Mouse (Mus musculus) intestine, embryonic 16.5 days (tissue): ENCODE measurements around the gene Adamtsl1. TPM values are rescaled to one million over a fixed set of nuclear protein-coding genes. Genes with fewer than 3 reads are reported as not detected.

Experiments used
- ATAC-seq: fragments of 200-750 bp; cut with Nextera tagmentation; 2 replicates; pipeline ENCODE4 v1.8.0; 2017; ENCODE audit warnings: moderate TSS enrichment, moderate library complexity
- H3K27ac ChIP-seq: fragments of 300-500 bp; sonication (generic); 2 replicates; pipeline ENCODE4 v1.5.1; 2014; ENCODE audit warnings: mild to moderate bottlenecking, low read length
- H3K27me3 ChIP-seq: fragments of 300-500 bp; sonication (generic); replicated peaks from 2 replicates; pipeline ENCODE4 v1.6.1; 2014; ENCODE audit warnings: low read length, control low read depth, mixed read lengths; ENCODE audit not compliant: control insufficient read depth, insufficient read depth
- H3K36me3 ChIP-seq: fragments of 300-500 bp; sonication (generic); 2 replicates; pipeline ENCODE4 v1.6.1; 2014; ENCODE audit warnings: low read length, control low read depth; ENCODE audit not compliant: control insufficient read depth, insufficient read depth
- H3K4me1 ChIP-seq: fragments of 300-500 bp; sonication (generic); 2 replicates; pipeline ENCODE4 v1.6.1; 2014; ENCODE audit warnings: low read length, control low read depth, mixed read lengths; ENCODE audit not compliant: control insufficient read depth, insufficient read depth
- H3K4me2 ChIP-seq: fragments of 300-500 bp; sonication (generic); 2 replicates; pipeline ENCODE4 v1.6.1; 2014; ENCODE audit warnings: low read depth, low read length, control low read depth
- H3K4me3 ChIP-seq: fragments of 300-500 bp; sonication (generic); 2 replicates; pipeline ENCODE4 v1.5.1; 2014; ENCODE audit warnings: mild to moderate bottlenecking, low read length
- H3K9ac ChIP-seq: fragments of 300-500 bp; sonication (generic); 2 replicates; pipeline ENCODE4 v1.6.1; 2014; ENCODE audit warnings: low read depth, low read length
- H3K9me3 ChIP-seq: fragments of 300-500 bp; sonication (generic); 2 replicates; pipeline ENCODE4 v1.6.1; 2016; ENCODE audit warnings: low read length, control low read depth; ENCODE audit not compliant: control insufficient read depth
- WGBS: fragments of 180-500 bp; shearing (Covaris S2); extraction: QIAGEN DNeasy Blood & Tissue Kit; methylation state at CpG from one replicate; pipeline ENCODE4 v1.1.7; 2014; 5-methylcytosine and 5-hydroxymethylcytosine counted together
- polyA plus RNA-seq: library from polyadenylated mRNA; unstranded; fragments of >200 nt; fragmentation: Nextera tagmentation; extraction: Ambion mirVana; gene quantifications from 2 replicates; pipeline ENCODE4 v1.2.1, GENCODE M21; 2015

Adamtsl1 gene
- polyA plus RNA-seq, 1 experiment from 2014 or later = 6.6 TPM

DNA sequence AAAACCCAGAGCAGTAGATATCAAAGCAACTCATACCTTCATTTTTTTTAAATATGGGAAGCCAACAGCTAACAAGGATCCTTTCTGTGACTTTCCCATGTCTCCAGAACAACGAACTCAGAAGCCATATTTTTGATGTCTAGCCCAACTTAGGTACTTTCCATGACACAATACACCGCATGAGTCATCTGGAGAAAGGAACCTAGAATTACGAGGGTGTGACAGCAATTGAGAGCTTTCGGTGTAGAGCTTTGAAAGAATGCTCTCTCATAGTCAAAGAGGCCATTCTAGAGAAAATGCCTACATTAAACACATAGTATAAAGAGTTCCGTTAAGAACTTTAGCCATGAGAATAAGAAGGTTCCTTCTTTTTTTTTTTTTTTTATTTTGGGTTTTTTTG lies 104.8 kb downstream of the Adamtsl1 start:
- Histone ChIP-seq H3K4me1 (no peaks in the 10 kb centered on the region), H3K9me3 (no peaks in the 10 kb centered on the region), H3K27me3 (no peaks in the 10 kb centered on the region), H3K4me2 (no peak overlapping the region), H3K4me3 (no peak overlapping the region), H3K27ac (no peak overlapping the region), H3K9ac (no peak overlapping the region), H3K36me3 (no peaks in the 10 kb centered on the region)
- 92% methylated on average over 5 of the region's 5 CpGs for WGBS
- no peak for ATAC-seq

DNA sequence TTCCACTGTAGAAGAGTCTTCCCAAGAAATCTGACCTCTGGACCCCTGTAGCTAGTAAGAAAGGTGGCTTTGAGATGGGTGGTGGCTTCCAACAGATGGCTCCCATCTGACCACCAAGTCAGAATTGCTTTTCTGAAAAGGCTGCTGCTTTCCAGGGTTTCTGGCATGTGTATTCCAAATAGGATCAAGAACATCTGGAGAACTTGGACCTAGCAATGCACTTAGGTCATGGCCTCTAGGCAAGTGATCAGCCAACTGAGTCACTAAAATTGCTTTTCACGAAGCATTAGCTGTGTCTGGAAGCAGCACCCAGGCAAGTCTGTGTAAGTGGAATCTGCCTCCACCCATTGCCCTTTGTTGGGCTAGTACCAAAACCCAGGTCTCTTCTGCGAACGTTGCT lies 105.3 kb downstream of the Adamtsl1 start:
- Histone ChIP-seq H3K4me3 (no peak overlapping the region), H3K9ac (no peak overlapping the region), H3K9me3 (no peaks in the 10 kb centered on the region), H3K27ac (no peak overlapping the region), H3K36me3 (no peaks in the 10 kb centered on the region), H3K4me2 (no peak overlapping the region), H3K4me1 (no peaks in the 10 kb centered on the region), H3K27me3 (no peaks in the 10 kb centered on the region)
- 80% methylated on average over 3 of the region's 3 CpGs for WGBS
- ATAC-seq = no peak

DNA sequence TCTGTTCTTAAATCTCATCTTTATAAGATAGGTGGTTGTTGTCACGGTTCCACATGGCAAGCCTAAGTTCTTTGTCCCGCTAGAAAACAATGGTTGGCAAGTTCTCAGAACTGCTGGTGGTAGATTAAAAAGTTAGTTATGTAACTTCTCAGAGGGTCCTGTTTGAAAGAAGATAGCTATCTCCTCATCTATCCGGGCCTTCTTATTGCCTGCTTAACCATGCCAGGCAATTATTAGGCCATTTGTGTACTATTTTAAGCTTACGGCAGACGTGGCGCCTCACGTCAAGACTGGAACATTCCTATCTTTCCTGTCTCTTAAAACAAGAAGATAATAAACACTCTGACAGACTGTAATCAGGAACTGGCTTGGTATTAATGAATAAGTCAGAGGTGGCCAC lies 115.4 kb downstream of the Adamtsl1 start:
- no peak overlapping the region for H3K4me3 ChIP-seq
- H3K4me1 ChIP-seq = no peaks in the 10 kb centered on the region
- ATAC-seq = no peak
- no peaks in the 10 kb centered on the region for H3K36me3 ChIP-seq
- H3K9me3 ChIP-seq = no peaks in the 10 kb centered on the region
- no peak overlapping the region for H3K4me2 ChIP-seq
- no peak overlapping the region for H3K27ac ChIP-seq
- WGBS = 64% methylated on average over 7 of the region's 7 CpGs
- H3K27me3 ChIP-seq = no peaks in the 10 kb centered on the region
- H3K9ac ChIP-seq = no peak overlapping the region

- Histone ChIP-seq H3K4me1 (no peaks in the 10 kb centered on the region), H3K36me3 (no peaks in the 10 kb centered on the region), H3K27me3 (no peaks in the 10 kb centered on the region), H3K27ac (no peak overlapping the region), H3K4me2 (no peak overlapping the region), H3K4me3 (no peak overlapping the region), H3K9me3 (no peaks in the 10 kb centered on the region), H3K9ac (no peak overlapping the region)
- ATAC-seq = no peak
- 73% methylated on average over 5 of the region's 5 CpGs for WGBS
Measured at GRCm38 (mm10) chr4:85669271-85669670, 155.3 kb downstream of the Adamtsl1 start.

DNA sequence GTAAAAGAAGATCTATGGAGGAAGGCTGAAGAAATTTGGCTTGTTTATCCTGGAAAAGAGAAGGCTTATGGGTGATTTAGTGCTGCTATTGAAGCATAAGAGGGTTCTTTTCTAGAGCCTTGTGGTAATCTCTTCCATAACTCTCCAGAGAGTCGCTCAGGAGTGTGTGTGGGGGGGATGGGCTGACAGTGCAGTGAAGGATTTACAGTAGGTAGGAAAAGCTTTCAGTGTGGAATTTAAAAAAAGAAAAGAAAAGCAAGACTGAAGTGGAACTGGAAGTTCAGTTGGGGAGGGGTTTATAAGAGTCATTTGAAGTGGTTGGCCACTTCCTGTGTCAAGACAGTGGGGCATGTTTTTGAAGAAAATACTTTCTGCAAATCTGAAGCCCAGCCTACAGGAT lies 155.8 kb downstream of the Adamtsl1 start:
- WGBS = 67% methylated on average over 1 of the region's 1 CpGs
- Histone ChIP-seq H3K4me3 (no peak overlapping the region), H3K9me3 (no peaks in the 10 kb centered on the region), H3K27ac (no peak overlapping the region), H3K27me3 (no peaks in the 10 kb centered on the region), H3K36me3 (no peaks in the 10 kb centered on the region), H3K4me1 (no peaks in the 10 kb centered on the region), H3K4me2 (no peak overlapping the region), H3K9ac (no peak overlapping the region)
- no peak for ATAC-seq

GRCm38 (mm10) chr4:85672290-85672689 lies 158.3 kb downstream of the Adamtsl1 start:
- no peak overlapping the region for H3K27ac ChIP-seq
- WGBS = 33% methylated on average over 4 of the region's 4 CpGs

DNA sequence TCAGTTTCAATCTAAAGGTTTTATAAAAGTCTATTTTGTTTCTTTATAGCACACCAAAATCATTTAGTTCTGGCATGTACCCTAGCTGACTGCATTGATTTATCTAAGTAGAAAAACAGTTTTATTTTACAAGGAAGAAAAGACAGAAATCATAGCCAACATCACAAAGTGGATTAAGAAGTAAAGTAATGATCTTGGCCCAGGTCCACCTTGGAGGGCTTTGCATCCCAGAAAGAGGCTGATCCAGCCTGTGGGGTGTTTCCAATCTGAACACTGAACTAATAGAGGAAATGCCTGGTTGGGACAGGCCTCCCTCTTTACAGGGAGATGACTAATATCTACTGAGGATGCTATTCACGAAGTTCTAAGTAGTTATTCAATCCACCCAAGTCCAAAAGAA lies 163.6 kb downstream of the Adamtsl1 start:
- no peaks in the 10 kb centered on the region for H3K27me3 ChIP-seq
- no peaks in the 10 kb centered on the region for H3K4me1 ChIP-seq
- 39% methylated on average over 1 of the region's 1 CpGs for WGBS
- H3K4me2 ChIP-seq = no peak overlapping the region
- H3K36me3 ChIP-seq = no peaks in the 10 kb centered on the region
- H3K27ac ChIP-seq = no peak overlapping the region
- H3K9ac ChIP-seq = no peak overlapping the region
- H3K9me3 ChIP-seq = no peaks in the 10 kb centered on the region
- no peak for ATAC-seq
- no peak overlapping the region for H3K4me3 ChIP-seq

More at GRCm38 (mm10) chr4:85672290-85672689, 158.3 kb downstream of the Adamtsl1 start:
- Histone ChIP-seq H3K4me1 (no peaks in the 10 kb centered on the region), H3K4me2 (no peak overlapping the region), H3K36me3 (no peaks in the 10 kb centered on the region), H3K4me3 (no peak overlapping the region), H3K9ac (no peak overlapping the region), H3K9me3 (no peaks in the 10 kb centered on the region), H3K27me3 (no peaks in the 10 kb centered on the region)
- no peak for ATAC-seq

- H3K4me3 ChIP-seq = no peak overlapping the region
- H3K9ac ChIP-seq = no peak overlapping the region
- no peak for ATAC-seq
- no peak overlapping the region for H3K27ac ChIP-seq
- no peak overlapping the region for H3K4me2 ChIP-seq
- 70% methylated on average over 4 of the region's 4 CpGs for WGBS
- H3K4me1 ChIP-seq = no peaks in the 10 kb centered on the region
- no peaks in the 10 kb centered on the region for H3K9me3 ChIP-seq
- no peaks in the 10 kb centered on the region for H3K27me3 ChIP-seq
- no peaks in the 10 kb centered on the region for H3K36me3 ChIP-seq
Measured at GRCm38 (mm10) chr4:85686160-85686559, 172.2 kb downstream of the Adamtsl1 start.

DNA sequence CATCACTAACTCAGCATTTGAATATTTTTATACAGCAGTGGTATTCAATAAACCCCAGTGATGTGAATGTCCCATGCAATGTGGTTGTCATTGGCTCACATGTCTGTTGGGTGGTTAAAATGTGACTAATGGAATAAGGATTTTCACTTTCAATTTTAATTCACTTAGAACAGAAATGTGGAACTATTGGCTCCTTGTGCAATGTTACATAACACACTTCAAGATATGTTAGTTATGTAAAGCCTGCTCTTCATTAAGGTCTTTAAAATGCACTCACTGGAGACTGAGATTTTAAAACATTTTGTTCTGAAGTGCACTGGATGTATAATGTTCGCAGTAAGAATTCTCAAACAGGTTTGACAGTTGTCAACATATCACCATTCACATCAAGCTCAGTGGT lies 181.3 kb downstream of the Adamtsl1 start:
- Histone ChIP-seq H3K9me3 (no peaks in the 10 kb centered on the region), H3K27me3 (no peaks in the 10 kb centered on the region), H3K36me3 (no peaks in the 10 kb centered on the region), H3K4me3 (no peak overlapping the region), H3K27ac (no peak overlapping the region), H3K4me1 (no peaks in the 10 kb centered on the region), H3K4me2 (no peak overlapping the region), H3K9ac (no peak overlapping the region)
- ATAC-seq = no peak
- 84% methylated on average over 1 of the region's 1 CpGs for WGBS

- Histone ChIP-seq H3K9ac (no peak overlapping the region), H3K27me3 (no peaks in the 10 kb centered on the region), H3K4me2 (no peak overlapping the region), H3K36me3 (no peaks in the 10 kb centered on the region), H3K4me3 (no peak overlapping the region), H3K27ac (no peak overlapping the region), H3K9me3 (no peaks in the 10 kb centered on the region), H3K4me1 (no peaks in the 10 kb centered on the region)
- ATAC-seq = no peak
- 68% methylated on average over 7 of the region's 7 CpGs for WGBS
Measured at GRCm38 (mm10) chr4:85707352-85708057, 193.5 kb downstream of the Adamtsl1 start.
